Mouse (Mus musculus) MEL (cell line): Measurements from ENCODE around the gene Dcst1. TPM values are rescaled to one million over a fixed set of nuclear protein-coding genes. Genes with fewer than 3 reads are reported as not detected.

Experiments
- DNase-seq: peaks from one replicate; pipeline ENCODE4 v3.0.0; 2011; ENCODE audit warnings: low read depth, low spot score
- H3K27ac ChIP-seq: 2 replicates; pipeline ENCODE4 v1.5.1; 2012; ENCODE audit warnings: low read depth, mild to moderate bottlenecking, control low read depth, low read length, moderate library complexity; ENCODE audit not compliant: control insufficient read depth
- H3K27me3 ChIP-seq, 2 experiments: fragments of 150-350 bp in 1 of 2; sonication (generic) in 1 of 2; 2 replicates each; pipeline ENCODE4 v1.6.1; 2012; ENCODE audit warnings: low read length in 2 of 2, mild to moderate bottlenecking in 2 of 2, improper control_type of control experiment in 1 of 2, moderate library complexity in 1 of 2; ENCODE audit not compliant: insufficient read depth in 2 of 2, control insufficient read depth in 1 of 2
- H3K36me3 ChIP-seq, 2 experiments: 2 replicates each; pipeline ENCODE4 v1.6.1; 2012 to 2014; ENCODE audit warnings: low read length in 2 of 2, improper control_type of control experiment in 1 of 2, inconsistent platforms in 1 of 2, mild to moderate bottlenecking in 1 of 2; ENCODE audit not compliant: insufficient read depth in 2 of 2, control insufficient read depth in 1 of 2
- H3K4me1 ChIP-seq, 2 experiments: fragments of 150-350 bp in 1 of 2; sonication (generic) in 1 of 2; 2 replicates each; pipeline ENCODE4 v1.6.1; 2012; ENCODE audit warnings: low read length in 2 of 2, improper control_type of control experiment in 1 of 2, mild to moderate bottlenecking in 1 of 2; ENCODE audit not compliant: insufficient read depth in 2 of 2, control insufficient read depth in 1 of 2
- H3K4me3 ChIP-seq, 2 experiments: fragments of 150-350 bp in 1 of 2; sonication (generic) in 1 of 2; 2 replicates each; pipeline ENCODE4 v1.5.1; 2012; ENCODE audit warnings: low read depth in 2 of 2, low read length in 2 of 2, mild to moderate bottlenecking in 2 of 2, moderate library complexity in 2 of 2, control low read depth in 1 of 2, improper control_type of control experiment in 1 of 2; ENCODE audit not compliant: control insufficient read depth in 1 of 2, insufficient read depth in 1 of 2
- H3K79me2 ChIP-seq: 2 replicates; pipeline ENCODE4 v1.6.1; 2012; ENCODE audit warnings: mild to moderate bottlenecking, low read length, moderate library complexity; ENCODE audit not compliant: control insufficient read depth, poor library complexity, insufficient read depth
- H3K9ac ChIP-seq: 2 replicates; pipeline ENCODE4 v1.6.1; 2012; ENCODE audit warnings: low read depth, mild to moderate bottlenecking, control low read depth, low read length, moderate library complexity; ENCODE audit not compliant: control insufficient read depth, poor library complexity, severe bottlenecking
- H3K9me3 ChIP-seq: fragments of 150-350 bp; sonication (generic); replicated peaks from 2 replicates; pipeline ENCODE4 v1.6.1; 2012; ENCODE audit warnings: mild to moderate bottlenecking, low read length, improper control_type of control experiment, moderate library complexity; ENCODE audit not compliant: insufficient read depth
- CHD2 ChIP-seq: IDR thresholded peaks from 2 replicates; pipeline ENCODE4 v1.6.1; 2011; ENCODE audit warnings: low read length, improper control_type of control experiment
- E2F4 ChIP-seq: IDR thresholded peaks from 2 replicates; pipeline ENCODE4 v1.6.1; 2011; ENCODE audit warnings: low read depth, low read length, improper control_type of control experiment, borderline replicate concordance
- ELF1 ChIP-seq: IDR thresholded peaks from 2 replicates; pipeline ENCODE4 v1.6.1; 2014; ENCODE audit warnings: low read depth, mild to moderate bottlenecking, inconsistent platforms, low read length, improper control_type of control experiment, moderate library complexity
- EP300 ChIP-seq, 2 experiments: IDR thresholded peaks; 2 replicates each; pipeline ENCODE4 v1.6.1; 2011; ENCODE audit warnings: improper control_type of control experiment in 2 of 2, low read length in 2 of 2, low read depth in 1 of 2, mild to moderate bottlenecking in 1 of 2
- ETS1 ChIP-seq: IDR thresholded peaks from 2 replicates; pipeline ENCODE4 v1.6.1; 2012; ENCODE audit warnings: low read depth, mild to moderate bottlenecking, inconsistent platforms, low read length, improper control_type of control experiment, moderate library complexity
- GATA1 ChIP-seq: IDR thresholded peaks from 2 replicates; pipeline ENCODE4 v1.6.1; 2011; ENCODE audit warnings: low read depth, low read length, improper control_type of control experiment
- JUND ChIP-seq: IDR thresholded peaks from 2 replicates; pipeline ENCODE4 v1.6.1; 2011; ENCODE audit warnings: low read depth, mild to moderate bottlenecking, improper control_type of control experiment, low read length
- MAX ChIP-seq: IDR thresholded peaks from 2 replicates; pipeline ENCODE4 v1.6.1; 2011; ENCODE audit warnings: low read length, improper control_type of control experiment
- MAZ ChIP-seq: IDR thresholded peaks from 2 replicates; pipeline ENCODE4 v1.6.1; 2012; ENCODE audit warnings: low read depth, mild to moderate bottlenecking, inconsistent platforms, low read length, improper control_type of control experiment
- MXI1 ChIP-seq: IDR thresholded peaks from 2 replicates; pipeline ENCODE4 v1.6.1; 2011; ENCODE audit warnings: mild to moderate bottlenecking, low read depth, low read length, improper control_type of control experiment
- MYC ChIP-seq: IDR thresholded peaks from 2 replicates; pipeline ENCODE4 v1.6.1; 2011; ENCODE audit warnings: low read depth, mild to moderate bottlenecking, low read length, improper control_type of control experiment, moderate library complexity
- NELFE ChIP-seq: IDR thresholded peaks from 2 replicates; pipeline ENCODE4 v1.6.1; 2011; ENCODE audit warnings: low read depth, low read length, improper control_type of control experiment
- NRF1 ChIP-seq: IDR thresholded peaks from 2 replicates; pipeline ENCODE4 v1.6.1; 2014; ENCODE audit warnings: low read depth, mild to moderate bottlenecking, inconsistent platforms, low read length, improper control_type of control experiment, moderate library complexity; ENCODE audit not compliant: poor library complexity, insufficient read depth, severe bottlenecking
- POLR2A ChIP-seq, 2 experiments: IDR thresholded peaks; 2 replicates each; pipeline ENCODE4 v1.6.1; 2011 to 2012; ENCODE audit warnings: low read length in 2 of 2, mild to moderate bottlenecking in 2 of 2, control low read depth in 1 of 2, improper control_type of control experiment in 1 of 2, low read depth in 1 of 2, moderate library complexity in 1 of 2; ENCODE audit not compliant: control insufficient read depth in 1 of 2, insufficient read depth in 1 of 2, poor library complexity in 1 of 2
- POLR2AphosphoS2 ChIP-seq: IDR thresholded peaks from 2 replicates; pipeline ENCODE4 v1.6.1; 2011; ENCODE audit warnings: low read length, improper control_type of control experiment
- POLR2AphosphoS5 ChIP-seq: IDR thresholded peaks from 2 replicates; pipeline ENCODE4 v1.6.1; 2012; ENCODE audit warnings: low read depth, borderline replicate concordance, mild to moderate bottlenecking, inconsistent platforms, low read length, moderate library complexity, mixed read lengths
- RAD21 ChIP-seq: IDR thresholded peaks from 2 replicates; pipeline ENCODE4 v1.6.1; 2011; ENCODE audit warnings: mild to moderate bottlenecking, low read depth, low read length, improper control_type of control experiment
- RCOR1 ChIP-seq: IDR thresholded peaks from 2 replicates; pipeline ENCODE4 v1.6.1; 2012; ENCODE audit warnings: low read depth, mild to moderate bottlenecking, inconsistent platforms, low read length, improper control_type of control experiment
- TBP ChIP-seq: IDR thresholded peaks from 2 replicates; pipeline ENCODE4 v1.8.0; 2011; ENCODE audit warnings: low read depth, low read length, improper control_type of control experiment
- USF1 ChIP-seq: IDR thresholded peaks from 2 replicates; pipeline ENCODE4 v1.6.1; 2014; ENCODE audit warnings: low read depth, mild to moderate bottlenecking, inconsistent platforms, low read length, improper control_type of control experiment, moderate library complexity
- ZKSCAN1 ChIP-seq: IDR thresholded peaks from 2 replicates; pipeline ENCODE4 v1.6.1; 2012; ENCODE audit warnings: low read depth, mild to moderate bottlenecking, inconsistent platforms, low read length, improper control_type of control experiment, moderate library complexity
- ZNF384 ChIP-seq: IDR thresholded peaks from 2 replicates; pipeline ENCODE4 v1.6.1; 2012; ENCODE audit warnings: low read depth, mild to moderate bottlenecking, inconsistent platforms, low read length, improper control_type of control experiment
- polyA plus RNA-seq, 2 experiments: library from polyadenylated mRNA; stranded (reverse) in 1 of 2; unstranded in 1 of 2; fragments of >175 nt in 1 of 2; fragments of >200 nt in 1 of 2; gene quantifications; 2 replicates each; pipeline versions ENCODE4 v1.2.1 to v1.2.4; 2012; ENCODE audit warnings: low replicate concordance in 2 of 2, low read depth in 1 of 2; ENCODE audit not compliant: insufficient read length in 2 of 2, insufficient read depth in 1 of 2, missing spikeins in 1 of 2
- total RNA-seq: library from RNA; depleted of rRNA; stranded (reverse); fragments of 300-350 nt; gene quantifications from 2 replicates; pipeline ENCODE4 v1.2.3, GENCODE M21; 2012

Gene Dcst1
- total and polyA plus RNA-seq, 3 experiments, result 0.08 to 0.29 TPM; not detected in 1

DNA sequence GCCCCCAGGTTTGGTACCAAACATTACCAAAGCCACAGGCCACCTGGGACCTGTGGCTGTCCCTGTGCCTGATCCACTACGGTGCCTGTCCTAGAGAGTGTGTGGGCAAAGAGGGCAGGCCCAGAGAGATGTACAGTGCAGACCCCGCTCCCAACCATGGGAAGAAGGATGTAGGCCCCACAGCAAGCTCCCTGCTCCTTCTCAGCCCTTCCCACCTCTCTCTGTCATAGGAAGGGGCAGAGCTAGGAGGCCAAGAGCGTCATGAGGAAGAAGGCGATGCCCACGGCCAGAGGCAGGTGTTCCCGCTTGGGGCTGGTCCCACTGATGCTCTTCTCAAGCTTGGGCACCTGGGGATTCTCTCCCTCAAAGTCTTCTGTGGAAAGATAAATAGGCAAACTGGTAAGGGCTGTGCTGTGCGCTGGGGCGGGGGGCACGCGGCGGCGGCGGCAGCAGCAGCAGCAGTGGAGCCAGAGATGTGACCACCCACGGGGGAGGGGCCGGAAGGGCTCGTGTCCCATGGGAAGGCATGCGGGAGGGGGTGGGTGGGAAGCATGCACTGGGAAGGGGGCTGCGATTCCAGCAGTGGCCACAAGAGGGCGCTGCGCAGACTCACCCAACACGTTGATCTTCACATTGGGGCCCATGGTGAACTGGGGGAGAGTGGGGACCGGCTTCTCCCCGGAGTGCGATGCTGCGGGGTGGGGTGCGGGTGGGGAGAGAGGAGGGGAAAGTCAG, 49.7 kb downstream of the Dcst1 start (continued):
- TF ChIP-seq RCOR1, result no peak
- TF ChIP-seq NRF1, result 0 out of 2 replicates have a peak, but pooled peaks have one; percentile 11
- TF ChIP-seq NELFE, result no peak
- TF ChIP-seq MXI1, result no peak
- TF ChIP-seq USF1, result no peak
- TF ChIP-seq TBP, result no peak
- no peak for TF ChIP-seq POLR2A (IDR thresholded peaks at IDR 0.05; ENCODE audit: control insufficient read depth in 1 of 2, insufficient read depth in 1 of 2, low read depth in 1 of 2, low read length in 2 of 2, poor library complexity in 1 of 2)
- TF ChIP-seq ELF1, result no peak
- no peak for TF ChIP-seq CHD2
- TF ChIP-seq RAD21, result peak; percentile 29
- no peak for TF ChIP-seq ZKSCAN1
- TF ChIP-seq POLR2AphosphoS2, result no peak
- TF ChIP-seq POLR2AphosphoS5, result no peak
- no peak for TF ChIP-seq E2F4
- no peak for TF ChIP-seq EP300 (IDR thresholded peaks at IDR 0.05; ENCODE audit: low read depth in 1 of 2, low read length in 2 of 2)
- no peak for TF ChIP-seq MYC

DNA sequence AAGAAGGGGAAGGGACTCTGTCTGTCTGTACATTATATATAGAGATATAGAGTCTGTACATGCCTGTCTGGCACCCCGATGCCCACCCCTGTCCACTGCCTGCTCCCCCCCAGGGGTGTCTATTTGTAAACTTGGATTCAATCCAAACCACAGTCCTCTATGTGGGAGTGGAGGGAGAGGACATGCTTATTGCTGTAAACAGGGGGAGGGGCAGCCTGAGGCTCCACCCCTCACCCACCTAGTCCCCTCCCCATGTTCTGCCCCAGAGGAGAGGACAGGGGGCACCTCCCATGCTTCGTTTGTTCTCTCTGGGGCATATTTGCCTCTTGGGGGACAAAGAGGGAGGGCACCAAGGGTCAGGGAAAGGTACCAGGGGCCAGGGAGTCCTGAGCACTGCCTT, 50.3 kb downstream of the Dcst1 start:
- Histone ChIP-seq H3K36me3 (no peaks in the 10 kb centered on the region), H3K27ac (no peak overlapping the region), H3K4me3 (no peak overlapping the region), H3K27me3 (peaks cover 12 to 39% of the 10 kb centered on the region in 2 experiments), H3K4me1 (no peaks in the 10 kb centered on the region; a peak in 1 of 4 replicates), H3K79me2 (no peaks in the 10 kb centered on the region), H3K9ac (no peak overlapping the region), H3K9me3 (no peaks in the 10 kb centered on the region)
- DNase-seq, result no peak
- no peak for TF ChIP-seq MAX
- TF ChIP-seq CHD2, result no peak
- no peak for TF ChIP-seq GATA1
- no peak for TF ChIP-seq MAZ
- no peak for TF ChIP-seq ZNF384
- TF ChIP-seq JUND, result no peak
- TF ChIP-seq ETS1, result no peak
- no peak for TF ChIP-seq TBP
